Mouse (Mus musculus) right cerebral cortex, postnatal 10 days (tissue): ENCODE results near the gene Pim3.

Source experiments
- DNase-seq, 2 experiments: peaks; one replicate each; pipeline ENCODE4 v3.0.0; 2021; ENCODE audit warnings: low spot score in 2 of 2

Pim3 gene

DNA sequence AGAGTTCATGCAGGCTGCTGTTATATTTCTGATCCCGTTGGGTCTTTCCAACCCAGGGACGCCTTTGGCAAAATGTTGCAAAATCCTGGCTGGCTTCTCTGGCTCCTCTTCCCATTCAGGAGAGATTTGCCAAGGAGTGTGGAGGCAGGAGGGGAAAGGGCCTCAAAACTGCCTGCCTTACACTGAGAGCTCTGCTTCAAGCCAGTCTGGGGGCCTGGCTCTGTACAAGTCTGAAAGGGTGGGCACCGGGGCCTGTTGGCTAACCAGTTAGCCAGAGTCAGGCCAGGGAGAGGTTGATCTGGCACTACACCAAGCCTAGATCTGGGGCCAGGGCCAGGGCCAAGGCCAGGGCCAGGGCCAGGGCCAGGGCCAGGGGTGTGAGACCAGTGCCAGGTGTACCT, 3.8 kb upstream of the Pim3 start:
- no peak for DNase-seq

DNA sequence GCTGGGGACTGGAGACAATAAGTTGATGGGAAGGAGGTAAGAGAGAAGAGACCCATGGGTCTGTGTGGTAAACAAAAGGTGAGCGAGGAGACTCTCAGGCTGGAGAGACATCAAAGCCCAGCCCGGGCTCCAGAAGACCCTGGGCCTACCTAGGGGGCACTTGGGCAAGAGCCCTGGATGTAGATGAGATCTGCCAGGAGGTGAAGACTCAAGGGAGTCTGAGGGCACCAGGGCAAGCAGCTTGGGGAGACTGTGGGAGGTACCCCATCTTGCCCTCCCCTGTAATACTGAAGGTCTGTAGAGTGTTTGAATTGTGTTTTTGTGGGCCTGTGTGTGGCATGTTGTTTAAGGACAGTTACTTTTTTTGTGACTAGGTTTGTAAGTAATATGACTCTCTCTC, 3.3 kb upstream of the Pim3 start:
- no peak for DNase-seq

DNA sequence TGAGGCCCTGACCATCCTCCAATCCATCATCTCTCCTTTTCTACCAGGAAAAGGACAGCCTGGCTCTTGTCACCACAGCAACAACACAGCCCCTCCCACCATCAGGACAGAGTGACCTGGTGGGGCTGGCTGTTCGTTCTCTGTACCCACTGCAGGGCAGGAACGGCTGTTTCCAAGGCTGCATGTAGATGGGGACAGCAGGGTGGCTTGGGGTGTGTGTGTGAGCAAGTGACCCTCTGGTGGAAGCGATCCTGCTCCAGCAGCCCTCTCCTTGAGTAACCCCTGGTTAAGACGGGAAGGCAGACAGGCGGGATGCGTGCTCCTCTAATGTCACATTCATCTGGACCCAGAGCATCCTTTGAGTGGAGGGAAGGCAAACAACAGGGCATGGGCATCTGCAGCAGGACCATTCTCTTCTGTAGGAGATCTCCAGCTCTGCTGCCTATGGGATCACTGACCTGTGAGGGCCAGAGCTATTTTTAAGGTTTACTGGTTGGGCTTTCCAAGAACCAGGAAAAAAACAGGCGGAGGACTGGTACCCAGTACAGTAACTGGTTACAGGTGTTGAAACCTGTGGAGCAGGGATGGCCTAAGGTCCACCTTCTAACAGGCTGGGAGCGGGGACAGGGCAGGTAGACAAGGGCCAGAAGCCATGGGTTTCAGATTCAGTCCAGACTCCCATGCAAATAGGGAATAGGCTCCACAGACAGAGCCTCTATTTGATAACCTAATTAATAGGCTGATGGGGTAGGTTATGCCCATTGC, 2.6 kb upstream of the Pim3 start:
- DNase-seq, result no peak

DNA sequence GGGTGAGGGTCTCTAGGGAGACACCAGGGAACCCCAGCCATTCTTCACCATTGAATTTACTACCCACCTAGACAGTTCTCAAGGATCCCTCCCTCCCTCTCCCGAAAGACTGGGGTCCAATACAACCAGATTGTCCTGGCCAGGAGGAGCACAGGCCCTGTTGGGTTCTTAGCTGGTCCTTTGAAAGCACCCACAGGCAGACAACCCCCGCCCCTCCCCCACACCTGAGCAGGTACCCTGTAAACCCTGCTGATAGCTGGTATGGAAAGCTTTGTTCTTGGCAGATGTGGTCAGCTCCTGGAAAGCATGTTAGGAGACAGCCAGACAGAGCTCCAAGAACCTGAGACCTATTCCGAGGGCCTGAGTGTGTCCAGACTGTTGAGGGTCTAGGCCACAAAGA, 1.2 kb upstream of the Pim3 start:
- no peak for DNase-seq

DNA sequence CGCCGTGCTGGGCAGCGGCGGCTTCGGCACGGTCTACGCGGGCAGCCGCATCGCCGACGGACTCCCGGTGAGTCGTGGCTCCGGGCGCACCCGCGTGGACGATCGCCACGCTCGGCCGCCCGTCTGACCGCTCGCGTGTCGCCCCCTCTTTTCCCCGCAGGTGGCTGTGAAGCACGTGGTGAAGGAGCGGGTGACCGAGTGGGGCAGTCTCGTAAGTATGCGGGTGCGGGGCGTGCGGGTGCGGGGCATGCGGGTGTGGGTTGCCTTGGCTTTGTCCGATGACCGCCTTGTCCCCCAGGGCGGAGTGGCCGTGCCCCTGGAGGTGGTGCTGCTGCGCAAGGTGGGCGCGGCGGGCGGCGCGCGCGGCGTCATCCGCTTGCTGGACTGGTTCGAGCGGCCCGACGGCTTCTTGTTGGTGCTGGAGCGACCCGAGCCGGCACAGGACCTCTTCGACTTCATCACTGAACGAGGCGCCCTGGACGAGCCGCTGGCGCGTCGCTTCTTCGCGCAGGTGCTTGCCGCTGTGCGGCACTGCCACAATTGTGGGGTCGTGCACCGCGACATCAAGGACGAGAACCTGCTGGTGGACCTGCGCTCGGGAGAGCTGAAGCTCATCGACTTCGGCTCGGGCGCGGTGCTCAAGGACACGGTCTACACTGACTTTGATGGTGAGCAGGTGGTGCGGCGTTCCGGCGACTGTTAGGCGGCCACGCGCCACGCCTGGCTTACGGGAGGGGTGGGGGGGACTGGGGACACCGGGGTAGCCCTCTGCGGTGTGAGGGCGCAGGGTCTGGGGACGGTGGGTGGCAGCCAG, 1.1 kb downstream of the Pim3 start:
- peak; percentile 72 to 79 for DNase-seq

DNA sequence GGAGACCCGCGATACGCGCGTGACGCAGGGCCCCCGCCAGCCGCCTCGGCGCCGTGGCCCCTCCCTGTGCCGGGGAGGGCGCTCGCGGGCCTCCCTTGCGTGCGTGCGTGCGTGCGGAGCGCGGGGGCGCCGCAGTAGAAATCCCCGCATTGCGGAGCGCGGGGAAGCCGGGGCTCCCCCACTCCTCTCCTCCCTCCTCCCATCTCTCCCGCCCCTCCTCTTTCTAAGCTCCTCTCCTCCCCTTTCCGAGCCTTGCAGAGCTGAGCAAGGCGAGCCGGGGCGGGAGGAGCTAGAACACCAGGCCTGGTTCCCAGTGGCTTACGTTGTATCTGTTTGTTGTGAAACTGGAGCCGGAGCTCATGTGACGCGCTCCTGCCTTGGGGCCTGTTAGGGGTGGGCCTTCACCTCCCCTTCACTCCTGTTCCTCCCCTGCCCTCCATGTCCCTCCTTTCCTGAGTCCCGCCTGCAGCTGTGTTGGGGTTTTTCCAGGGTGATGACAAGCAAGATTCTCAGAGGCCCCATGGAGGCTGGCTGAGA, 1.8 kb downstream of the Pim3 start:
- peak; percentile 89 to 93 for DNase-seq

DNA sequence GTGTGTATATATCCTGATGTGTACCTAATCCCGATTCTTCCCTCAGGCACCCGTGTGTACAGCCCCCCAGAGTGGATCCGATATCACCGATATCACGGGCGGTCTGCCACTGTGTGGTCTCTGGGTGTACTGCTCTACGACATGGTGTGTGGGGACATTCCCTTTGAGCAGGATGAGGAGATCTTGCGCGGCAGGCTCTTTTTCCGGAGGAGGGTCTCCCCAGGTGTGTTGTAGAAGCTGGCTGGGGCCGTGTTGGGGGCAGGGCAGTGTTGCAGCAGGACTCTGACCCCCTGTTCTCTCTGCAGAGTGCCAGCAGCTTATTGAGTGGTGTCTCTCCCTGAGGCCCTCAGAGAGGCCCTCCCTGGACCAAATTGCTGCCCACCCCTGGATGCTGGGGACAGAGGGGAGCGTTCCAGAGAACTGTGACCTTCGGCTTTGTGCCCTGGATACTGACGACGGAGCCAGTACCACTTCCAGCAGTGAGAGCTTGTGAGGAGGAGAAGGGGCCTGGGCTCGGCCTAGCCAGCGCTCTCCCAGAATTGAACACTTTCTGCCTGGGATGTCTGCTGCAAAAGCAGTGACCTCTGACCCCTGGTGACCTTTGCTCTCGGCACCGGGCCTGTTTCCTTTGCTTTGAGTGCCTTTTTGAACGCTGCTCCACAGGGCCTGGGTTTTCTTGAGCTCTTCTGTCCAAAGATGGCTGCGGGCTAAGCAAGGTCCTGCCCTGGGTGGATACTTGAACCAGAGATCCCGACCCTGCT, 2.5 kb downstream of the Pim3 start:
- peak; percentile 64 to 76 for DNase-seq

DNA sequence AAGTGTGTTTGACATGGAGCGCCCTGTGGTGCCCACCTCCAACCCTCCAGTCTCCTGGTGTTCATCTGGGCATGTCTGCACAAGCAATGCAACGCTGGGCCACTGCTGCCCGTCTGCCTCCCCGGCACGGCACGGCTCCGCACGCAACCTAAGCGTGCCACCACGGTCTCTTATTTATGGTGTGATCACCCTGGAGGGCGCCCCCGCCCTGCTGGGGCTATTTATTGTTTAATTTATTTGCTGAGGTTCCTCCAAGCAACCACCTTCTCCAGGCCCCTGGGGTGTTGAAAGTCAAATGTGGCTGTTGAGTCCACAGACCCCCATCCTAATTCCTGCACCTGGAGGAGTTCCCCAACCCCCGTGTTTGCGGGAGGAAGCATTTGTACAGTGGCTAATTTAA, 3.1 kb downstream of the Pim3 start:
- no peak for DNase-seq

DNA sequence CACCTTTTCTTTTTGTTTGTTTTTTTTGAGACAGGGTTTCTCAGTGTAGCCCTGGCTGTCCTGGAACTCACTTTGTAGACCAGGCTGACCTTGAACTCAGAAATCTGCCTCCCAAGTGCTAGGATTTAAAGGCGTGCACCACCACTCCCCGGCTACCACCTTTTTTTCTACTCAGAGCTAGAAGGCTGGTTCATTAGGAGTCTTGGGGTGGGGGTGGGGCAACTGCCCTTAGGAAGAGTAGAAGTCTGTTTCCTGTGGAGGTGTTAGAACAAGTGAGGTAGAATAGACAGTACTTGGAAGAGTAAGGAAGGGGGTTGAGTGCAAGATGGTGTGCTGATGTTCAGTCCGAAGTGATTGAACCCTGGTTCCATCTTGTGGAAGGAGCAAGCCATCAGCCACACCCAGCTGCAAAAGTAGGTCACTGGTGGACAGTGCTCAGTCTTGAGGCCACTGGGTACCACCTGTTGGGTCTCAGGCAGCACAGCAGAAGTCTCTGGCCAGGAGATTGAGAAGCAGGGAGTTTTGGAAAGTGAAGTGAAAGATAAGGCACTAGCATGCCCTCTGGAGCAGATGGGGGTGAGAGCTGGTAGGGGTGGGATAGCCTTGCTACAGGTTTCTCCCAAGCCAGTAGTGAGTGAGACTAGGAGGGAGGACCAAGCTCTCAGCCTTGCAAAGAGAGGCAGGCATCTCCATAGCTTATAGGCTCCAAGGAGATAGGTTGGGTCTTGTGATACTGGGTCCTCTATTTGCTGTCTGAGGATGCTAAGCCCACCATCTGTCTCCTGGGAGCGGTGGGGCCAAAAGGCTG, 4.1 kb downstream of the Pim3 start:
- no peak for DNase-seq

DNA sequence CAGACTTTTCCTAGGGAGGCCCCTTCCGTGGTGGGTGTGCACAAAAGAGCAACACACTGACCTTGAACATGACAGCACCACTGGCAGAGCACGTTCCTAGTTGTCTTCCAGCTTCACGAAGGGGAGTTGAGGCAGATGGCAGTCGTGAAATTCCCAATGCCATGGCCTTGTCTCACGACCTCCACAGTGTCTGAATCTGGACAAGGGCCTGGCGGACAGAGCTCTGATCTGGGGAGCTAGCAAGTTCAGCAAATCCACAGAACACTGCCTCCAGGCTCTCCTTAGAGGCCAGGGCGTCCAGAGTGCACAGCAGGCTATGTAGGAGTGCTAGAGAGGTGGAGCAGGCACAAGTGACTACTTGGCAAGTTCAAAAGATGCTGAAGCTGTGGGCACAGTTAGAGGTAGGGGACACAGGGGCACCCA, 5.0 kb downstream of the Pim3 start:
- DNase-seq, result no peak

DNA sequence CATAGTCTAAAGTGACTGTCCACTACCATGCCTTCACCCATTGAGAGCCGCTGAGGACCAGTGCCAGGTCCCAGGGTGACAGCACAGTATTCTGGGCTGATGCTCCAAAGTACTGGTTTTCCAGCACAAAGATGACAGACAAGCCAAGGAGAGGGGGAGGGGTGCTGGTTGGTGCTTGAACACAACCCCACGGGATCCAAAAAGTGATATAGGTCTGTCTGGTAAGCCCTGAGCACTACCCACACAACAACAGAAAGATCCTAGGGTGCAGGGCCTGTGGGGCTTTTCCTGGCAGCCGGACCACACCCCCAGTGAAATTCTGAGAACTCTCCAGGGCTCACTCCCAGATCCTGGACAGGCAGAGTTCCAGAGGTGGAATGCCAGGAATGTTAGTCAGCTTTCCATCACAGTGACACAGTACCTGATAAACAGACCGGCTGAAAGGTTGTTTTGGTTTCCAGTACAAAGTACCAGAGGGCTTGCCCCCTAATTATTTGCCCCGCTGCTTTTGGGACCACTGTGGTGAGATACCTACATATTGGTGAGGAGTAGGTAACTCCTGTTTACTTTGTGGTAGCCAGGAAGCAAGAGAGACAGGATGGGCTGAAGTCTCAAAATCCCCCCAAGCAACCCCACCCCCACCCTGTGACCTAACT, 5.5 kb downstream of the Pim3 start:
- DNase-seq, result no peak

DNA sequence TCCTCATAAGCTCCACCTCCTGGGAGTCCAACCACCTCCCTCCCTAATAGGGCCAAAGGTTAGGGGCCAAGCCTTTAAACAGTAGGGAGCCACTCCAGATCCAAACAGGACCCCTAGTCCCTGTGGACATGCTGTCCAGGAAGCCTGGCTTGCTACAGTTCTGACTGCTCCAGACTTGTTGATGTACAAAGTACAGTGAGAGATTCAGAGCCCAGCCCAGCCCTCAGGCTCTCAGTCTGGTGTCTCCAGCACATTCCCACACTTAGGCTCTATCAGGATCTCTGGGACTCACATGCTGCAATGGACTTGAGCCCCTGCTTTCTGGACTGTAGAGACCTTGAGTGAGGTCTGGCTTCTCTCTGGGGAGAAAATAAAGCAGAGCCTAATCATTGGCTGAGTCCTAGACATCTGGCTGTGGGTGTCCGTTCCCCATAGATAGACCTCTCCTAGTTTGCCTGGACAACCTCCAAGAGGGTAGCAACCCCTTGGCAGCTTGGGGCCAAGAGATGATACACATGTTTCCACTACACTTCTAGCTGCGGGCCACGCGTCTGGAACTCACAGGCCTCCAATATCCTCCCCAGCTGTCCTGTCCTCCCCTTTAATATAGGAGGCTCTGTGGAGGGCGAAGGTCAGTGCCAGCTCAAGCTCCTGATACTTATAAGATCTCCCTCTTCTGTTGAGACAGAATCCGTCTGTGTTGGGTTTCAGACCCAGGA, 6.2 kb downstream of the Pim3 start:
- no peak for DNase-seq

DNA sequence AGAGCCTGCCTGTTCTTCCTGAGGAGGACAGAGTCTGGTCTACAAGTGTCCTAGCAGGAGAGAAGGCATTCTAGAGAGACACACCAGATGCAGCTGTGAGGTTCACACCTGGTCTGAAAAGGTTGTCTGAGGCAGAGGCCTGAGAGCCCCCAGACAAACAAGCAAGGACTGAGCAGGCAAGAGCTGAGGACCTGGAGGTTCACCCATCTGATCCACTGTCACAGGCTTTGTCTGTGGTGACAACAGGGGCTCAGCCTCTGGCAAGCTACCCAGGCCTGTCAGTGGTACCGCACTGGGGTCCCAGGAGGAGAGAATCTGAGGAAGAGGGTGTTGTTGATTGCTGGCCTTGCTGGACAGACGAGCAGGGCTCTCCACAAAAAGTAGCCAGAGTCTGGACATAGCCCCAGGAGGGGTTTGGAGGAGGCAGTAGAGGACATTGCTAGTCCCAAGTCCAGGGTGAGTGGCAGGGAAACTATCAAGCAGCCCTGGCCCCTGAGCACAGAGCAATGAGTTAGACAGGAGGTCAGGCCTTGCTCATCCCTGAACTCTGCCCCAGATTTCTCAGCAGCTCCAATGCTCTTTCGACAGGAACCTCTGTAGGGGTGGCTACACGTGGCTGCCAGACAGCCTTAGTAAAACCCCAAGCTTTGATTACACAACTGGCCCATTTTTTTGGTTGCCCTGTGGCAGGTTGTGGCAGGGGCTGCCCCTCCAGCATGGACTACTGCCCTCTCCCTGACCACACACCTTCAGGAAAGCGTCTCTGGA, 8.6 kb downstream of the Pim3 start:
- no peak for DNase-seq

DNA sequence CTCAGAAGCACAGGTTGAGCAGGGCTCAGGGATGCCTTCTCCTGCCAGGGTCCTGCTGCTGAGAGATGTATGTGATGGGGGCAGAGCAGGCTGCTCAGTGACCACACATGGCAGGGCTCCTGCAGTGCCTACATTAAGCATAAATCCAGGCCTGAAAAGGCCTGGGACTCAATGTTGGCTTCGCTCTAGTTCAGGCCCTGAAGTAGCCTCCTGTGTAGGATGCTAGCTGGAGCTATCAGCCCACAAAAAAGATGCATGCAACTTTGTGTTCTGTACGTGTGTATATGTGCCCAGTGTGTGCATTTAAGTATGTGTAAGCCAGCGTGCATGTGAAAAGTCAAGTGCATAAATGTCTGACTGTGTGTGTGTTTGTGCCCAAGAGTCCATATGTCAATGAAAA, 12.1 kb downstream of the Pim3 start:
- DNase-seq, result no peak

DNA sequence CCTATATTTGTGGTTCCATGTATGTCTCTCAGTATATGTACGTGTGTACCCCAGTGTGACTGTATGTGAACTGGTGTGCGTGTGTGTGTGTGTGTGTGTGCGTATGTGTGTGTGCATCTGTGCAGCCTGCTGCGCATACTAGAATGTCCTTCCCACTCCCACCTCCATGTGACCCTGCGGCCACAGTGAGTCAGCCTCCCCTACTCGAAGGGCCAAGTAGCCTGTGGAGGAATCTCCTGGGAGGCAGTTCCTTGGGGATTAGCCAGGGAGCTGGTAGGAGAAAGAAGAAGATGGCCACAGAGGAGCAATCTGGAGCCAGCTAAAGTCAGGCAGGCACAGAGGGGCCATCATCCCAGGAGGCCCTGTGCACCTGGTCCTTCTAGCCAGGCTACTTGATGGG, 12.5 kb downstream of the Pim3 start:
- no peak for DNase-seq

DNA sequence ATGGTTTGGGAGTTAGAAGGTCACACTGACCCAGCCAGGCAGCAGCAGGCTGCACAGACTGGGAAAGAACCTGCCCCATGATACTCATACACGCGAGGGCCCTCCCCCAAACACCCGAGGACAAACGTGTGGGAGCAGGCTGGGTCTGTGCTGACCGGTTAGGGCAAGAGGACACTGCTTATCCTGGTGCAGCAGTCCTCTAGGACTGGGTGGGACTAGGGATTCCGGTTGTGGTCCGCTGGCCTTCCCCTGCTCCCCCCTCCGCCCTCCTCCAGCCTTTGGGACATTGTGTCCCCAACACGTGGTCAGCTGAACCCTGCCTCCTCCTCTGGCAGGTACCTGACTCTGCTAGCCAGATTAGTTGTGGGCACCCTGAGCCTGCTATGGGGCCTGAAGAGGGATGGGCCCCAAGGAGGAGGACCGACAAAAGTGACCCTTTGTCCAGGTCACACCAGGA, 13.7 kb downstream of the Pim3 start:
- DNase-seq, result no peak

DNA sequence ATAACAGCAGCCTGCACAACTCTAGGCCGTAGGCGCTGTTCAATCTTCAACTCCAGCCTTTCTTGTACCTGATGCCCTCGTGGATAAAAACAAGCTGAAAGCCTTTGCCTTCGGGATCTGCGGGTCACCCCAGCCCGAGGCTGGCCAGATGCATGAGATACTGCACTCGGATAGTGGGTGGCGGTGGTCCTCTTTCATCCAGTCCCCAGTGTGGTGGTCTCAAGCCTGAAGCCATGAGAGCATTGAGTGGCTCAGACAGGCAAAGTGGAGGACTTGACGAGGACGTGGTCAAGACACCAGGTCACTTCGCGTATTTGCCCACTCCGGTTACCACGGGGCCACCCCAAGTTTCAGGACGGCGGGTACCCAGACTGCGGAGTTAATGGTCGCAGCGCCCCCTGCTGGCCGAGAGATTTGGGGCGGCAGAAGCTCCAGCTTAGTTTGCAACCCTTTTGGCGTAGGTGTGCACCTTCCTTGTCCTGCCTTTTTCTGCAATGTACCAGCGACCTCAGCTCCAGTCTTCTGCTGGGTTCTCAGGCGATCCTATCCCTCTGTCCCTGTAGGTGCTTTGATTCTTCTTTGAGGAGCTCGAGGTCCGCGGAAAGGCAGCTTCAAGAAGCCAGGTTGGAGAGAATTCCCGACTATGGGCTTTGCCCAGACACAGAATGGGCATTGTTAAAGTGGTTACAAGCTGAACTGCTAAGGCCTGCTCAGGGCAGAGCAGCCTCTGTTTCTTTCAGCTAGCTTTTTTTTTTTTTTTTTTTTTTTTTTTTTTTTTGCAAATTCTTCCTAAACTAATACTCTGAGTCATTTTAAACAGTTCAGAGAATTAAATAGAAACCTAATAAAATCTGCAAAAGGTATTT, 14.4 kb downstream of the Pim3 start:
- DNase-seq, result peak; percentile 66 to 80

DNA sequence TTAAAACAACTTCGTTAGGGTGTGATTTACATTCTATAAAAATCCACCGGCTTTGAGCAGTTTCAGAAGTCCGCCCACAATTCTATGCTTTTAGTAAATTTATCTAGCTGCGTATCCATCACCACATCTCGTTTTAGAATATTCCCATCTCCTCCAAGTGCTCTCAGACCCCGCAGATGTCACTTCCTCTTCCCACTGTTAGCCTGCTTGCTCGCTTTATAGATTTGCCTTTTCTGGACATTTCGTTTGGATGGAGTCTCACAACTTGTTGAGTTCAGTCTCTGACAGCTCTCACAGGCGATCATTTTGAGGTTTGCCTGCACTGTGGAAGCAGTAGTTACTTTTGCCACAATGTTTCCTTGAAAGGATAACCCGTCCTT, 15.0 kb downstream of the Pim3 start:
- peak in 1 of 2 experiments; percentile 72 for DNase-seq
